Mouse (Mus musculus) megakaryocyte, embryonic 14.5 days (primary cell): ENCODE results near the gene Ctnnbip1. TPM values are rescaled to one million over a fixed set of nuclear protein-coding genes. Genes with fewer than 3 reads are reported as not detected.

ENCODE experiments used
- H3K27me3 ChIP-seq: replicated peaks from 2 replicates; pipeline ENCODE3; 2012; ENCODE audit warnings: inconsistent platforms
- H3K36me3 ChIP-seq: replicated peaks from 2 replicates; pipeline ENCODE3; 2012; ENCODE audit warnings: low read length, inconsistent platforms, mixed read lengths
- H3K4me1 ChIP-seq: 2 replicates; pipeline ENCODE4 v1.6.1; 2012; ENCODE audit warnings: inconsistent platforms
- H3K4me3 ChIP-seq: replicated peaks from 2 replicates; pipeline ENCODE3; 2012; ENCODE audit warnings: moderate library complexity, mild to moderate bottlenecking, inconsistent platforms
- H3K9me3 ChIP-seq: 2 replicates; pipeline ENCODE4 v1.6.1; 2012; ENCODE audit warnings: inconsistent platforms
- FLI1 ChIP-seq: IDR thresholded peaks from 2 replicates; pipeline ENCODE4 v1.6.1; 2012; ENCODE audit warnings: low read length, inconsistent platforms, mixed read lengths
- GATA1 ChIP-seq: IDR thresholded peaks from 3 replicates; pipeline ENCODE4 v1.6.1; 2012; ENCODE audit warnings: mixed read lengths, low read length, inconsistent platforms, borderline replicate concordance
- polyA plus RNA-seq: library from polyadenylated mRNA; stranded (reverse); fragments of >175 nt; gene quantifications from 2 replicates; pipeline ENCODE4 v1.2.3, GENCODE M21; 2012; ENCODE audit warnings: low replicate concordance; ENCODE audit not compliant: insufficient read depth

Ctnnbip1 gene
- polyA plus RNA-seq, 1 experiment = 14.5 TPM

DNA sequence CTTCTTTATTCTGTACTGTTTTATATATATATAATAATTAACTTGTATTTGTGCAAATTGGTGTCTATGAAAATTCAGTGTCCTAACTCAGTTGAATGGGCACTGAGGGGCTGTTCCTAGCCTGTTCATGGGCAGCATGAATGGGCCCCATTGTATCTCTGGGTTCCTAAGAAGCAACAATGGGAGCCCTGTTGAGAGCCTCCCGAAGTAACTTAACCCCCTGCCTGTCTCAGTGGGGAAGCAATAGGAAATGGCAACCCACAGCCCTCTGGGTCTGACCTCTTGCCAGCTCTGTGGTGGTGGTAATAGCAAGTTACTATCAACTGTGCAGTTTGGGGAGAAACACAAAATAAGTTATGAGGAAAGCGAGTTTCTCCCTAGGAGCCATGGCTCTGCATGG lies 21.4 kb upstream of the Ctnnbip1 start:
- H3K4me3 ChIP-seq = no peak overlapping the region
- peaks cover 87% of the 10 kb centered on the region for H3K36me3 ChIP-seq
- no peaks in the 10 kb centered on the region for H3K9me3 ChIP-seq
- H3K4me1 ChIP-seq = peaks cover 41% of the 10 kb centered on the region
- H3K27me3 ChIP-seq = no peaks in the 10 kb centered on the region
- TF ChIP-seq GATA1 = no peak
- TF ChIP-seq FLI1 = no peak

DNA sequence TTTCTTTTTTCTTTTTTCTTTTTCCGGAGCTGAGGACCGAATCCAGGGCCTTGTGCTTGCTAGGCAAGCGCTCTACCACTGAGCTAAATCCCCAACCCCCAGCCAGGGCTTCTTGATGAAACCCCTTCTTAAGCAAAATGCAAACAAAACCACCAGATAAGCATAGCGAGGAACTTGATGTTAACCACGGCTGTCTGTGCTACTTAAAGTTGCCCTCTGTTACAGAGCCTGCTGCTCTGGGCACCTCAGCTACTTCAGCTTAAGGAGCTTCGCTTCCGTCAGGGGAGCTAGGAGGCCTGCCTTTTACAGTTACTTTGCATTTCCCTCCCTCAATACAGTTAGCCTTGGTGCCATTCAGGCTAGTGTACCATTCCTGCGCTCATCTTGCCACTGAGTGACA lies 19.1 kb upstream of the Ctnnbip1 start:
- Histone ChIP-seq H3K4me1 (peaks cover 41% of the 10 kb centered on the region), H3K36me3 (peaks cover 83% of the 10 kb centered on the region)
- TF ChIP-seq GATA1 (no peak), FLI1 (no peak)

GRCm38 (mm10) chr4:149499790-149500189 lies 18.2 kb upstream of the Ctnnbip1 start:
- H3K4me3 ChIP-seq = peak overlapping the region; percentile 38
- TF ChIP-seq FLI1 (no peak), GATA1 (no peak)
- no peaks in the 10 kb centered on the region for H3K27me3 ChIP-seq
- H3K36me3 ChIP-seq = peaks cover 74% of the 10 kb centered on the region
- no peaks in the 10 kb centered on the region for H3K9me3 ChIP-seq
- H3K4me1 ChIP-seq = peaks cover 46% of the 10 kb centered on the region

More for the DNA sequence above, 19.1 kb upstream of the Ctnnbip1 start:
- no peaks in the 10 kb centered on the region for H3K9me3 ChIP-seq
- peak overlapping the region; percentile 60 for H3K4me3 ChIP-seq
- H3K27me3 ChIP-seq = no peaks in the 10 kb centered on the region

GRCm38 (mm10) chr4:149504363-149504762 lies 13.7 kb upstream of the Ctnnbip1 start:
- Histone ChIP-seq H3K9me3 (peaks cover 4% of the 10 kb centered on the region), H3K4me3 (no peak overlapping the region), H3K4me1 (peaks cover 30% of the 10 kb centered on the region), H3K27me3 (peaks cover 2% of the 10 kb centered on the region), H3K36me3 (peaks cover 36% of the 10 kb centered on the region)
- no peak for TF ChIP-seq FLI1
- TF ChIP-seq GATA1 = no peak

DNA sequence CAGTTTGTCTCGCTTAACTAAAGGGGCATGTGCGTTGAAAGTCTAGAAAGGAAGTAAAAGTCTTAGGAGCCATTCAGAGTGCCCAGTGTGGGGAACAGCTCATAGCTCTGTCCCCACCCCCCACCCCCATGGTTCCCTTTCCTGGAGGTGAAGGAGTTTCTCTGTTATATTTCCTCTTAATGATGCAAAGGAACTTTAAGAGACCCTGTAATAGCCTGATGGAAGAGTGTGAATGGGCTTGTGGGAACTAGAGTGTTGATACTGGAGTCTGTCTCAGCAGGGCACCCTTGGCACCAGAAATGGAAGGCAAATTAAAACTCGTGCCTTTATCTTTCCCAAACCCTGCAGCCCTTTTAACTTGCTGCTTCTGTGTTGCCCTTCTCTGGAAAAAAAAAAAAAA lies 13.2 kb upstream of the Ctnnbip1 start:
- Histone ChIP-seq H3K4me1 (peaks cover 25% of the 10 kb centered on the region), H3K9me3 (peaks cover 4% of the 10 kb centered on the region), H3K27me3 (peaks cover 2% of the 10 kb centered on the region), H3K36me3 (peaks cover 31% of the 10 kb centered on the region), H3K4me3 (no peak overlapping the region)
- TF ChIP-seq FLI1 (no peak), GATA1 (no peak)

GRCm38 (mm10) chr4:149505261-149505967 lies 12.6 kb upstream of the Ctnnbip1 start:
- no peak for TF ChIP-seq FLI1
- no peak for TF ChIP-seq GATA1
- H3K27me3 ChIP-seq = peaks cover 2% of the 10 kb centered on the region
- H3K9me3 ChIP-seq = peaks cover 4% of the 10 kb centered on the region
- H3K36me3 ChIP-seq = peaks cover 26% of the 10 kb centered on the region
- peaks cover 19% of the 10 kb centered on the region for H3K4me1 ChIP-seq
- no peak overlapping the region for H3K4me3 ChIP-seq

DNA sequence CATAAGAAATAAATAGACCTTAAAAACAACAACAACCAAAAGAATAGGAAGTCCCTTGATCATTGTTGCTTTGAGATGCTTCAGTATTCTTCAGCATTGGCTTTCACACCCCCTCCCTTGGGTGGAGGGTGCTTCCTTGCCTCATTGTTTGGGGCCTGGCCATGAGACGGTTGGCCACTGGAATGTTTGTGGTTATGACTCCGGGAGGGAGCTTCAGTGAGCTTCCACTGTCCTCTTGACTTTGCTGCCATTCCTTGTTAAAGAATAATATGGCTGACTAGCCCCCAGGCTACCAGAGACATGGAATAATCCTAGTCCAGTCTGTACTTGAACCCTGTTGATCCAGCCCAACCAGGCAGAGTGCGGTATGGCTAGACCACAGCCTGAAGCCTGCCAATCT lies 11.1 kb upstream of the Ctnnbip1 start:
- TF ChIP-seq FLI1 = no peak
- no peak for TF ChIP-seq GATA1
- peaks cover 5% of the 10 kb centered on the region for H3K27me3 ChIP-seq
- H3K36me3 ChIP-seq = peaks cover 14% of the 10 kb centered on the region
- H3K9me3 ChIP-seq = peaks cover 4% of the 10 kb centered on the region
- peaks cover 24% of the 10 kb centered on the region for H3K4me1 ChIP-seq
- H3K4me3 ChIP-seq = no peak overlapping the region

GRCm38 (mm10) chr4:149511221-149511646 lies 6.8 kb upstream of the Ctnnbip1 start:
- Histone ChIP-seq H3K9me3 (peaks cover 4% of the 10 kb centered on the region), H3K4me1 (peaks cover 23% of the 10 kb centered on the region), H3K4me3 (peak overlapping the region; percentile 34), H3K27me3 (peaks cover 5% of the 10 kb centered on the region), H3K36me3 (no peaks in the 10 kb centered on the region)
- TF ChIP-seq GATA1 (no peak), FLI1 (no peak)

DNA sequence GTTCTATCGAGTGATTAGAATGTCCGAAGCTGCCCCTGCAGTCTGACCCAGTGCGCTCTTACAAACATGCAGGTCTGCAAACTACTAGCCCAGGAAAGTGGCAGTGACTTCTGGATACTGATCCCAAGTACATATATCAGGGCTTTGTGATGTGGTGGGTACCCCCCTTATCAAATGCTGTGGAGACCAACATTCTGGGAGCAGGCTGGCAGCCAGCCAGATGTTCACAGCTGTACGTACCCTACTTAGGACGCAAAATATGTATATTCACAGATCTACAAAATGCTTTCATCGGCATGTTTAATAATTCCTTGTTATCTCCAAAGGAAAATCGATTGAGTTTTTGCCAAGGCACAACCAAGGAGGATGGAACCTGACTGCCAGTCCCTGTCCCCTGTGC lies 6.0 kb upstream of the Ctnnbip1 start:
- H3K36me3 ChIP-seq = no peaks in the 10 kb centered on the region
- no peak overlapping the region for H3K4me3 ChIP-seq
- peaks cover 10% of the 10 kb centered on the region for H3K9me3 ChIP-seq
- peaks cover 20% of the 10 kb centered on the region; the same call in 1 of the 2 replicates for H3K4me1 ChIP-seq
- no peak for TF ChIP-seq GATA1
- no peak for TF ChIP-seq FLI1
- H3K27me3 ChIP-seq = peaks cover 5% of the 10 kb centered on the region

- TF ChIP-seq FLI1 = no peak
- TF ChIP-seq GATA1 = no peak
- H3K27me3 ChIP-seq = peaks cover 20% of the 10 kb centered on the region
- H3K4me3 ChIP-seq = no peak overlapping the region
- H3K36me3 ChIP-seq = no peaks in the 10 kb centered on the region
- H3K9me3 ChIP-seq = peaks cover 6% of the 10 kb centered on the region; the same call in 1 of the 2 replicates
- H3K4me1 ChIP-seq = peaks cover 33% of the 10 kb centered on the region
Measured at GRCm38 (mm10) chr4:149515706-149516105, 2.3 kb upstream of the Ctnnbip1 start.
